Mouse (Mus musculus): ENCODE data around the gene Klf8. TPM values are rescaled to one million over a fixed set of nuclear protein-coding genes. Genes with fewer than 3 reads are reported as not detected.
A peak's percentile ranks its signal among the peaks of the same experiment; 100 is the strongest.
"Not testable (repeated sequence)": the region's sequence is repeated elsewhere in the genome, so short reads cannot be mapped to it uniquely, and the experiment has no call there.

The Klf8 gene
- polyA plus RNA-seq, 1 experiment from 2014 or later = 0.09 TPM

GRCm38 (mm10) chrX:153311356-153311755 is 74.1 kb downstream of the Klf8 start:
- no peaks in the 10 kb centered on the region for H3K27me3 ChIP-seq (ENCODE audit: control insufficient read depth, insufficient read depth, low read depth, low read length)
- no peaks in the 10 kb centered on the region for H3K36me3 ChIP-seq (ENCODE audit: control insufficient read depth, insufficient read depth)
- no peaks in the 10 kb centered on the region for H3K4me1 ChIP-seq (ENCODE audit: control insufficient read depth, low read depth, low read length)
- no peaks in the 10 kb centered on the region for H3K9me3 ChIP-seq (replicated peaks; ENCODE audit: control insufficient read depth, low read length)
- H3K9ac ChIP-seq (ENCODE audit: low read depth, low read length) = no peak overlapping the region
- H3K27ac ChIP-seq (ENCODE audit: low read length) = no peak overlapping the region
- no peak overlapping the region for H3K4me2 ChIP-seq (ENCODE audit: low read depth, low read length)
- H3K4me3 ChIP-seq (ENCODE audit: low read depth, low read length) = no peak overlapping the region
- 53% methylated on average over 4 of the region's 4 CpGs for WGBS (ENCODE audit: insufficient replicate concordance)
- no peak for ATAC-seq (ENCODE audit: low read depth)

GRCm38 (mm10) chrX:153323105-153323504 is 85.8 kb downstream of the Klf8 start:
- no peak for ATAC-seq (ENCODE audit: low read depth)
- no peak overlapping the region for H3K4me2 ChIP-seq (ENCODE audit: low read depth, low read length)
- no peak overlapping the region for H3K9ac ChIP-seq (ENCODE audit: low read depth, low read length)
- no peak overlapping the region for H3K4me3 ChIP-seq (ENCODE audit: low read depth, low read length)
- H3K27me3 ChIP-seq (ENCODE audit: control insufficient read depth, insufficient read depth, low read depth, low read length) = no peaks in the 10 kb centered on the region
- 60% methylated on average over 3 of the region's 3 CpGs for WGBS (ENCODE audit: insufficient replicate concordance)
- H3K27ac ChIP-seq (ENCODE audit: low read length) = no peak overlapping the region
- H3K36me3 ChIP-seq (ENCODE audit: control insufficient read depth, insufficient read depth) = no peaks in the 10 kb centered on the region
- no peaks in the 10 kb centered on the region for H3K9me3 ChIP-seq (replicated peaks; ENCODE audit: control insufficient read depth, low read length)
- H3K4me1 ChIP-seq (ENCODE audit: control insufficient read depth, low read depth, low read length) = no peaks in the 10 kb centered on the region

- peak; percentile 78 for ATAC-seq (ENCODE audit: low read depth)
- not testable (repeated sequence) for H3K4me2 ChIP-seq (ENCODE audit: low read depth, low read length)
- WGBS (ENCODE audit: insufficient replicate concordance) = 38% methylated on average over 3 of the region's 3 CpGs
Observed at GRCm38 (mm10) chrX:153334140-153334539, 96.9 kb downstream of the Klf8 start.

GRCm38 (mm10) chrX:153359331-153360215 is 122.3 kb downstream of the Klf8 start:
- ATAC-seq (ENCODE audit: low read depth) = peak; percentile 89
- Histone ChIP-seq H3K4me1 (ENCODE audit: control insufficient read depth, low read depth, low read length) (no peaks in the 10 kb centered on the region; the same call in 1 of the 2 replicates), H3K9ac (ENCODE audit: low read depth, low read length) (peak overlapping the region; percentile 28; the same call in 1 of the 2 replicates), H3K9me3 (replicated peaks; ENCODE audit: control insufficient read depth, low read length) (no peaks in the 10 kb centered on the region), H3K36me3 (ENCODE audit: control insufficient read depth, insufficient read depth) (no peaks in the 10 kb centered on the region), H3K4me3 (ENCODE audit: low read depth, low read length) (peak overlapping the region; percentile 51), H3K27me3 (ENCODE audit: control insufficient read depth, insufficient read depth, low read depth, low read length) (peaks cover 2% of the 10 kb centered on the region; the same call in 1 of the 2 replicates), H3K4me2 (ENCODE audit: low read depth, low read length) (peak overlapping the region; percentile 71), H3K27ac (ENCODE audit: low read length) (no peak overlapping the region)
- WGBS (ENCODE audit: insufficient replicate concordance) = 15% methylated on average over 43 of the region's 43 CpGs

More at GRCm38 (mm10) chrX:153334140-153334539, 96.9 kb downstream of the Klf8 start:
- H3K9ac ChIP-seq (ENCODE audit: low read depth, low read length); H3K27ac ChIP-seq (ENCODE audit: low read length); H3K27me3 ChIP-seq (ENCODE audit: control insufficient read depth, insufficient read depth, low read depth, low read length); H3K4me3 ChIP-seq (ENCODE audit: low read depth, low read length); H3K9me3 ChIP-seq (replicated peaks; ENCODE audit: control insufficient read depth, low read length); H3K36me3 ChIP-seq (ENCODE audit: control insufficient read depth, insufficient read depth); H3K4me1 ChIP-seq (ENCODE audit: control insufficient read depth, low read depth, low read length): not testable (repeated sequence)

- H3K4me1 ChIP-seq (ENCODE audit: control insufficient read depth, low read depth, low read length) = no peaks in the 10 kb centered on the region; the same call in 1 of the 2 replicates
- no peaks in the 10 kb centered on the region for H3K9me3 ChIP-seq (replicated peaks; ENCODE audit: control insufficient read depth, low read length)
- 0 out of 2 replicates have a peak, but pooled peaks have one; percentile 32 for ATAC-seq (ENCODE audit: low read depth)
- H3K9ac ChIP-seq (ENCODE audit: low read depth, low read length) = peak overlapping the region; percentile 28; the same call in 1 of the 2 replicates
- H3K4me3 ChIP-seq (ENCODE audit: low read depth, low read length) = peak overlapping the region; percentile 51
- H3K27ac ChIP-seq (ENCODE audit: low read length) = no peak overlapping the region
- peak overlapping the region; percentile 71 for H3K4me2 ChIP-seq (ENCODE audit: low read depth, low read length)
- WGBS (ENCODE audit: insufficient replicate concordance) = 14% methylated on average over 15 of the region's 15 CpGs
- H3K36me3 ChIP-seq (ENCODE audit: control insufficient read depth, insufficient read depth) = no peaks in the 10 kb centered on the region
- peaks cover 2% of the 10 kb centered on the region; the same call in 1 of the 2 replicates for H3K27me3 ChIP-seq (ENCODE audit: control insufficient read depth, insufficient read depth, low read depth, low read length)
Observed at GRCm38 (mm10) chrX:153360216-153360590, 122.9 kb downstream of the Klf8 start.

- no peak overlapping the region for H3K9ac ChIP-seq (ENCODE audit: low read depth, low read length)
- H3K9me3 ChIP-seq (replicated peaks; ENCODE audit: control insufficient read depth, low read length) = no peaks in the 10 kb centered on the region
- ATAC-seq (ENCODE audit: low read depth) = no peak
- peaks cover 2% of the 10 kb centered on the region; the same call in 1 of the 2 replicates for H3K27me3 ChIP-seq (ENCODE audit: control insufficient read depth, insufficient read depth, low read depth, low read length)
- H3K4me2 ChIP-seq (ENCODE audit: low read depth, low read length) = peak overlapping the region; percentile 71; the same call in 1 of the 2 replicates
- H3K36me3 ChIP-seq (ENCODE audit: control insufficient read depth, insufficient read depth) = no peaks in the 10 kb centered on the region
- peak overlapping the region; percentile 51 for H3K4me3 ChIP-seq (ENCODE audit: low read depth, low read length)
- no peak overlapping the region for H3K27ac ChIP-seq (ENCODE audit: low read length)
- WGBS (ENCODE audit: insufficient replicate concordance) = 23% methylated on average over 9 of the region's 9 CpGs
- H3K4me1 ChIP-seq (ENCODE audit: control insufficient read depth, low read depth, low read length) = no peaks in the 10 kb centered on the region; the same call in 1 of the 2 replicates
Observed at GRCm38 (mm10) chrX:153360666-153361269, 123.5 kb downstream of the Klf8 start.

- H3K4me2 ChIP-seq (ENCODE audit: low read depth, low read length) = no peak overlapping the region
- no peak overlapping the region for H3K9ac ChIP-seq (ENCODE audit: low read depth, low read length)
- ATAC-seq (ENCODE audit: low read depth) = no peak
- H3K4me3 ChIP-seq (ENCODE audit: low read depth, low read length) = no peak overlapping the region
- H3K4me1 ChIP-seq (ENCODE audit: control insufficient read depth, low read depth, low read length) = no peaks in the 10 kb centered on the region
- no peaks in the 10 kb centered on the region for H3K27me3 ChIP-seq (ENCODE audit: control insufficient read depth, insufficient read depth, low read depth, low read length)
- 24% methylated on average over 5 of the region's 5 CpGs for WGBS (ENCODE audit: insufficient replicate concordance)
- no peak overlapping the region for H3K27ac ChIP-seq (ENCODE audit: low read length)
- no peaks in the 10 kb centered on the region for H3K9me3 ChIP-seq (replicated peaks; ENCODE audit: control insufficient read depth, low read length)
- H3K36me3 ChIP-seq (ENCODE audit: control insufficient read depth, insufficient read depth) = no peaks in the 10 kb centered on the region
Observed at GRCm38 (mm10) chrX:153366754-153367153, 129.5 kb downstream of the Klf8 start.

- ATAC-seq (ENCODE audit: low read depth) = no peak
Observed at GRCm38 (mm10) chrX:153369780-153370179, 132.5 kb downstream of the Klf8 start.

GRCm38 (mm10) chrX:153375105-153375504 is 137.8 kb downstream of the Klf8 start:
- Histone ChIP-seq H3K4me3 (ENCODE audit: low read depth, low read length) (no peak overlapping the region), H3K4me2 (ENCODE audit: low read depth, low read length) (no peak overlapping the region), H3K27me3 (ENCODE audit: control insufficient read depth, insufficient read depth, low read depth, low read length) (no peaks in the 10 kb centered on the region), H3K4me1 (ENCODE audit: control insufficient read depth, low read depth, low read length) (no peaks in the 10 kb centered on the region), H3K9ac (ENCODE audit: low read depth, low read length) (no peak overlapping the region), H3K9me3 (replicated peaks; ENCODE audit: control insufficient read depth, low read length) (no peaks in the 10 kb centered on the region), H3K36me3 (ENCODE audit: control insufficient read depth, insufficient read depth) (no peaks in the 10 kb centered on the region), H3K27ac (ENCODE audit: low read length) (no peak overlapping the region)
- ATAC-seq (ENCODE audit: low read depth) = no peak
- 48% methylated on average over 3 of the region's 3 CpGs for WGBS (ENCODE audit: insufficient replicate concordance)

More at GRCm38 (mm10) chrX:153369780-153370179, 132.5 kb downstream of the Klf8 start:
- H3K4me3 ChIP-seq (ENCODE audit: low read depth, low read length) = no peak overlapping the region
- H3K9me3 ChIP-seq (replicated peaks; ENCODE audit: control insufficient read depth, low read length) = no peaks in the 10 kb centered on the region
- H3K36me3 ChIP-seq (ENCODE audit: control insufficient read depth, insufficient read depth) = no peaks in the 10 kb centered on the region
- no peaks in the 10 kb centered on the region for H3K4me1 ChIP-seq (ENCODE audit: control insufficient read depth, low read depth, low read length)
- WGBS (ENCODE audit: insufficient replicate concordance) = 31% methylated on average over 8 of the region's 8 CpGs
- H3K27ac ChIP-seq (ENCODE audit: low read length) = no peak overlapping the region
- no peak overlapping the region for H3K9ac ChIP-seq (ENCODE audit: low read depth, low read length)
- H3K4me2 ChIP-seq (ENCODE audit: low read depth, low read length) = no peak overlapping the region
- H3K27me3 ChIP-seq (ENCODE audit: control insufficient read depth, insufficient read depth, low read depth, low read length) = no peaks in the 10 kb centered on the region

All from liver, embryonic 16.5 days (tissue).